8 mouse cellular contexts compared by ENCODE assay signal in the genomic region with DNA sequence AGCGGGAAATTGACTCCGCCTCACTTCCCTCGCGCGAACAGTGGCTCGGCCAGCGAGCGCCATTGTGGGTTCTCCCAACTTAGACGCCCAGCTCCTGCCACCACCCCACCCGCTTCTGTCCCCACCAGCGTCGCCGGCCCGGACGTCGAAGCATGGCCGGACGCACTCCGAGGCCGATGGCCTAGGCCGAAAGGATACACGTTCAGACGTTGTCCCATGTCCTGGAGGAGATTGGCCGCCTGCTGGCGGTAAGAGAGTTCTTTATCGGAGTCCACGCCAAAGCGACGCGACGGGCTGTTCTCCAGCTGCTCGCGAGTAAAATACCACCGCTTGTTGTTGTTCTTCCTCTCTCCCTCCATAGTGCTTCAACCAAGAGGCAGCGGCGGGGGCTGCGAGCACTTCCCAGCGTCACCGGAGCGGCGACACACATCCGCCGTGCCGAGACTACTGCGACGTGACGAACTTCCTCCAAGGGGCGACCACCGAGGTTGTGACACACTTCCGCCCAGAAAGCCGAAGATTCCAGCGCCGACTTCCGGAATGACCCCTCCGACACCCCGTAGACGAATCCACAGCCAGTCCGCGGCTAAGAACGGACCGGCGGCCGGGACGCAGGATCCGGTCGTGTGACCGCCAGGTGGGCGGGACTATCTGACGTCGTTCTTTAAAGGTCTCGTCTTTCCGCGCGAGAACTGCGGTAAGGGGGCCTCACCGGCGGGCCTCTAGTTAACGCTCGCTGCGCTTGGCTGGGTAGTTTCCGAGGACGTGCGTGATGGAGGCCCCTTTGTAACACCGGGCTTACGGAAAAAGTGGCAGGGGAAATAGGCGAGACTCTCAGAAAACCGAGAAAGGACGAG. TPM values are rescaled to one million over a fixed set of nuclear protein-coding genes. Genes with fewer than 3 reads are reported as not detected.
DNase-seq lines count a peak whose midpoint lies in the region; ATAC-seq and TF ChIP-seq lines count a peak whose summit lies in the region.

No protein-coding gene starts in this region.

- peak overlapping the region; percentile 98 for H3K4me3 ChIP-seq in forebrain, embryonic 10.5 days
- peak overlapping the region; percentile 85 for H3K4me3 ChIP-seq in heart, embryonic 15.5 days
- peak overlapping the region; percentile 79 to 97 for H3K4me3 ChIP-seq in liver, embryonic 14.5 days (ENCODE audit: insufficient read depth in 1 of 2, low read depth in 2 of 2, low read length in 2 of 2)
- H3K4me3 ChIP-seq in neural tube, embryonic 11.5 days (ENCODE audit: low read depth, low read length), result peak overlapping the region; percentile 87
- H3K4me3 ChIP-seq in stomach, postnatal 0 days (ENCODE audit: low read depth, low read length), result peak overlapping the region; percentile 88

- peaks cover 38% of the 10 kb centered on the region for H3K4me1 ChIP-seq in forebrain, embryonic 10.5 days
- H3K4me1 ChIP-seq in heart, embryonic 15.5 days (replicated peaks), result peaks cover 28% of the 10 kb centered on the region
- H3K4me1 ChIP-seq in liver, embryonic 14.5 days (replicated peaks; ENCODE audit: control insufficient read depth in 2 of 2, insufficient read depth in 2 of 2, low read length in 1 of 2), result peaks cover 18 to 19% of the 10 kb centered on the region in 2 experiments
- peaks cover 13% of the 10 kb centered on the region for H3K4me1 ChIP-seq in neural tube, embryonic 11.5 days (ENCODE audit: control insufficient read depth, insufficient read depth, low read length)
- H3K4me1 ChIP-seq in stomach, postnatal 0 days (replicated peaks; ENCODE audit: control insufficient read depth, insufficient read depth), result no peaks in the 10 kb centered on the region

- H3K36me3 ChIP-seq in forebrain, embryonic 10.5 days (replicated peaks), result peaks cover 38% of the 10 kb centered on the region
- H3K36me3 ChIP-seq in heart, embryonic 15.5 days, result peaks cover 12% of the 10 kb centered on the region
- H3K36me3 ChIP-seq in liver, embryonic 14.5 days (replicated peaks; ENCODE audit: control insufficient read depth, insufficient read depth, low read depth), result peaks cover 26% of the 10 kb centered on the region
- 0 out of 2 replicates have a peak, but pooled peaks cover 4% of the 10 kb centered on the region for H3K36me3 ChIP-seq in neural tube, embryonic 11.5 days (ENCODE audit: control insufficient read depth, insufficient read depth, low read length)
- no peaks in the 10 kb centered on the region for H3K36me3 ChIP-seq in stomach, postnatal 0 days (ENCODE audit: control insufficient read depth, insufficient read depth, low read length)

- TF ChIP-seq CTCF in liver, embryonic 14.5 days (IDR thresholded peaks at IDR 0.05; ENCODE audit: low read depth), result peak; percentile 53
- peak; percentile 60 for TF ChIP-seq CTCF in stomach, postnatal 0 days (IDR thresholded peaks at IDR 0.05; ENCODE audit: low read depth)

- no peaks in the 10 kb centered on the region for H3K27me3 ChIP-seq in forebrain, embryonic 10.5 days (ENCODE audit: poor library complexity, severe bottlenecking)
- no peaks in the 10 kb centered on the region for H3K27me3 ChIP-seq in heart, embryonic 15.5 days
- no peaks in the 10 kb centered on the region for H3K27me3 ChIP-seq in liver, embryonic 14.5 days (ENCODE audit: control insufficient read depth, insufficient read depth, low read length)
- H3K27me3 ChIP-seq in neural tube, embryonic 11.5 days (ENCODE audit: control insufficient read depth, insufficient read depth, low read length), result no peaks in the 10 kb centered on the region
- H3K27me3 ChIP-seq in stomach, postnatal 0 days (ENCODE audit: control insufficient read depth, insufficient read depth, low read length), result no peaks in the 10 kb centered on the region

- ATAC-seq in heart, embryonic 15.5 days (replicated peaks; ENCODE audit: insufficient number of reproducible peaks, insufficient read depth, low FRiP score, low read depth), result peak; percentile 94
- ATAC-seq in liver, embryonic 14.5 days (ENCODE audit: insufficient read depth), result peak; percentile 92
- peak; percentile 96 for ATAC-seq in neural tube, embryonic 11.5 days (ENCODE audit: insufficient read depth, low FRiP score, low TSS enrichment)
- ATAC-seq in stomach, postnatal 0 days (ENCODE audit: low FRiP score, low TSS enrichment), result peak; percentile 96

- no peaks in the 10 kb centered on the region for H3K9me3 ChIP-seq in forebrain, embryonic 10.5 days
- H3K9me3 ChIP-seq in heart, embryonic 15.5 days (replicated peaks), result no peaks in the 10 kb centered on the region
- H3K9me3 ChIP-seq in liver, embryonic 14.5 days (ENCODE audit: control insufficient read depth, low read length), result no peaks in the 10 kb centered on the region
- H3K9me3 ChIP-seq in neural tube, embryonic 11.5 days (ENCODE audit: control insufficient read depth, low read length), result no peaks in the 10 kb centered on the region
- no peaks in the 10 kb centered on the region for H3K9me3 ChIP-seq in stomach, postnatal 0 days (ENCODE audit: control insufficient read depth, low read length)

- H3K9ac ChIP-seq in heart, embryonic 15.5 days, result peak overlapping the region; percentile 86
- H3K9ac ChIP-seq in liver, embryonic 14.5 days (replicated peaks), result peak overlapping the region; percentile 96
- H3K9ac ChIP-seq in neural tube, embryonic 11.5 days (ENCODE audit: low read length), result peak overlapping the region; percentile 90
- peak overlapping the region; percentile 90 for H3K9ac ChIP-seq in stomach, postnatal 0 days (ENCODE audit: low read length)

- peak overlapping the region; percentile 82 for H3K4me2 ChIP-seq in heart, embryonic 15.5 days
- H3K4me2 ChIP-seq in liver, embryonic 14.5 days (ENCODE audit: low read depth), result peak overlapping the region; percentile 93
- peak overlapping the region; percentile 59 for H3K4me2 ChIP-seq in neural tube, embryonic 11.5 days (ENCODE audit: low read depth)
- peak overlapping the region; percentile 71 for H3K4me2 ChIP-seq in stomach, postnatal 0 days (replicated peaks; ENCODE audit: low read depth)

- TF ChIP-seq EP300 in liver, embryonic 14.5 days (IDR thresholded peaks at IDR 0.05; ENCODE audit: low read depth), result peak; percentile 31
- peak; percentile 78 for TF ChIP-seq EP300 in stomach, postnatal 0 days (optimal IDR thresholded peaks at IDR 0.05)

- under 1% methylated on average over 88 of the region's 88 CpGs for WGBS in forebrain, embryonic 10.5 days
- under 1% methylated on average over 88 of the region's 88 CpGs for WGBS in heart, embryonic 15.5 days
- under 1% methylated on average over 85 of the region's 88 CpGs for whole genome bisulfite sequencing in liver, embryonic 14.5 days (ENCODE audit: insufficient replicate concordance)
- WGBS in neural tube, embryonic 11.5 days, result under 1% methylated on average over 88 of the region's 88 CpGs
- WGBS in stomach, postnatal 0 days, result under 1% methylated on average over 88 of the region's 88 CpGs

- DNase-seq in CD8-positive naive resting alpha-beta T cell, adult 2 months (ENCODE audit: low read depth in 2 of 2, low spot score in 2 of 2), result peak; percentile 100
- peak; percentile 99 for DNase-seq in c-Kit-positive CD71-negative TER-119-negative erythroid progenitor cells, embryonic 14.5 days (ENCODE audit: low read depth)
- peak; percentile 100 for DNase-seq in forebrain, embryonic 10.5 days (ENCODE audit: extremely low spot score, low spot score)
- peak; percentile 99 to 100 for DNase-seq in kidney, postnatal 25 days
- DNase-seq in liver, embryonic 14.5 days (ENCODE audit: low read depth in 3 of 3, low spot score in 3 of 3), result peak; percentile 98 to 99 (median 98)
- peak; percentile 99 for DNase-seq in neural tube, embryonic 11.5 days (ENCODE audit: low spot score)
- DNase-seq in stomach, postnatal 0 days (ENCODE audit: low spot score), result peak; percentile 99

- H3K27ac ChIP-seq in forebrain, embryonic 10.5 days, result peak overlapping the region; percentile 95
- peak overlapping the region; percentile 97 for H3K27ac ChIP-seq in heart, embryonic 15.5 days
- H3K27ac ChIP-seq in liver, embryonic 14.5 days, result peak overlapping the region; percentile 98
- peak overlapping the region; percentile 86 for H3K27ac ChIP-seq in neural tube, embryonic 11.5 days (ENCODE audit: low read depth, low read length)
- peak overlapping the region; percentile 99 for H3K27ac ChIP-seq in stomach, postnatal 0 days (replicated peaks)

RNA-seq across cellular contexts. Expression of a gene that starts 3.2 kb away (rescaled TPM):
- 59.8 and 62.0 TPM in 2 replicates for polyA plus RNA-seq in forebrain, embryonic 10.5 days (2016; fragmentation: Nextera tagmentation; extraction: Ambion mirVana)
- 33.2 and 38.0 TPM in 2 replicates for polyA plus RNA-seq in heart, embryonic 15.5 days (2015; fragmentation: Nextera tagmentation; extraction: Ambion mirVana)
- polyA plus RNA-seq in liver, embryonic 14.5 days (2012; rRNA removed), result 6.1 and 8.2 TPM in 2 replicates
- polyA plus RNA-seq in liver, embryonic 14.5 days (2014; fragmentation: Nextera tagmentation; extraction: Ambion mirVana), result 23.7 and 24.7 TPM in 2 replicates
- polyA plus RNA-seq in neural tube, embryonic 11.5 days (2014; fragmentation: Nextera tagmentation; extraction: Ambion mirVana), result 62.2 and 65.6 TPM in 2 replicates
- 20.8 and 23.9 TPM in 2 replicates for polyA plus RNA-seq in stomach, postnatal 0 days (2015; fragmentation: Nextera tagmentation; extraction: Ambion mirVana)

RNA-seq across cellular contexts. Expression of a gene that starts 3.3 kb away (rescaled TPM):
- polyA plus RNA-seq in forebrain, embryonic 10.5 days (2016; fragmentation: Nextera tagmentation; extraction: Ambion mirVana), result 0.29 TPM in 1 of 2 replicates, not detected in the other
- 0.40 and 0.74 TPM in 2 replicates for polyA plus RNA-seq in heart, embryonic 15.5 days (2015; fragmentation: Nextera tagmentation; extraction: Ambion mirVana)
- polyA plus RNA-seq in liver, embryonic 14.5 days (2012; rRNA removed), result not detected in 2 replicates
- polyA plus RNA-seq in liver, embryonic 14.5 days (2014; fragmentation: Nextera tagmentation; extraction: Ambion mirVana), result not detected in 2 replicates
- polyA plus RNA-seq in neural tube, embryonic 11.5 days (2014; fragmentation: Nextera tagmentation; extraction: Ambion mirVana), result not detected in 2 replicates
- polyA plus RNA-seq in stomach, postnatal 0 days (2015; fragmentation: Nextera tagmentation; extraction: Ambion mirVana), result 0.19 and 0.36 TPM in 2 replicates

RNA-seq across cellular contexts. Expression of a gene that starts 33.4 kb away (rescaled TPM):
- 144 and 145 TPM in 2 replicates for polyA plus RNA-seq in forebrain, embryonic 10.5 days (2016; fragmentation: Nextera tagmentation; extraction: Ambion mirVana)
- 70.0 and 81.2 TPM in 2 replicates for polyA plus RNA-seq in heart, embryonic 15.5 days (2015; fragmentation: Nextera tagmentation; extraction: Ambion mirVana)
- 17.5 and 21.7 TPM in 2 replicates for polyA plus RNA-seq in liver, embryonic 14.5 days (2012; rRNA removed)
- polyA plus RNA-seq in liver, embryonic 14.5 days (2014; fragmentation: Nextera tagmentation; extraction: Ambion mirVana), result 31.1 and 35.6 TPM in 2 replicates
- polyA plus RNA-seq in neural tube, embryonic 11.5 days (2014; fragmentation: Nextera tagmentation; extraction: Ambion mirVana), result 142 and 143 TPM in 2 replicates
- 44.3 and 44.9 TPM in 2 replicates for polyA plus RNA-seq in stomach, postnatal 0 days (2015; fragmentation: Nextera tagmentation; extraction: Ambion mirVana)

RNA-seq across cellular contexts. Expression of a gene that starts 42.4 kb away (rescaled TPM):
- polyA plus RNA-seq in forebrain, embryonic 10.5 days (2016; fragmentation: Nextera tagmentation; extraction: Ambion mirVana), result 9.4 and 11.9 TPM in 2 replicates
- 36.5 and 43.0 TPM in 2 replicates for polyA plus RNA-seq in heart, embryonic 15.5 days (2015; fragmentation: Nextera tagmentation; extraction: Ambion mirVana)
- polyA plus RNA-seq in liver, embryonic 14.5 days (2012; rRNA removed), result 11.3 and 13.1 TPM in 2 replicates
- 4.2 and 5.7 TPM in 2 replicates for polyA plus RNA-seq in liver, embryonic 14.5 days (2014; fragmentation: Nextera tagmentation; extraction: Ambion mirVana)
- 11.4 and 12.7 TPM in 2 replicates for polyA plus RNA-seq in neural tube, embryonic 11.5 days (2014; fragmentation: Nextera tagmentation; extraction: Ambion mirVana)
- 9.0 and 9.5 TPM in 2 replicates for polyA plus RNA-seq in stomach, postnatal 0 days (2015; fragmentation: Nextera tagmentation; extraction: Ambion mirVana)

Comparison
In these comparisons a context has a peak if more than half of its experiments do, and no peak if none do; other contexts are left out.
1. Peak in every context shown above with its lines: DNase-seq, ATAC-seq, H3K4me3 ChIP-seq and H3K27ac ChIP-seq.